Mouse (Mus musculus) adrenal gland, postnatal 10 days (tissue): Measurements from ENCODE around the gene Timm29. TPM values are rescaled to one million over a fixed set of nuclear protein-coding genes. Genes with fewer than 3 reads are reported as not detected.
"Not testable (repeated sequence)": the region's sequence is repeated elsewhere in the genome, so short reads cannot be mapped to it uniquely, and the experiment has no call there.

Source experiments
- DNase-seq: peaks from one replicate; pipeline ENCODE4 v3.0.0; 2021; ENCODE audit warnings: mixed read lengths
- total RNA-seq, 2 experiments: library from RNA; stranded (reverse); gene quantifications; 2 replicates each; pipeline ENCODE4 v1.2.3; 2021

Gene Timm29
- total RNA-seq, 2 experiments from 2014 or later: 46.3 to 48.3 TPM

- DNase-seq: no peak
Measured at GRCm38 (mm10) chr9:21578226-21578625, 14.3 kb upstream of the Timm29 start.

DNA sequence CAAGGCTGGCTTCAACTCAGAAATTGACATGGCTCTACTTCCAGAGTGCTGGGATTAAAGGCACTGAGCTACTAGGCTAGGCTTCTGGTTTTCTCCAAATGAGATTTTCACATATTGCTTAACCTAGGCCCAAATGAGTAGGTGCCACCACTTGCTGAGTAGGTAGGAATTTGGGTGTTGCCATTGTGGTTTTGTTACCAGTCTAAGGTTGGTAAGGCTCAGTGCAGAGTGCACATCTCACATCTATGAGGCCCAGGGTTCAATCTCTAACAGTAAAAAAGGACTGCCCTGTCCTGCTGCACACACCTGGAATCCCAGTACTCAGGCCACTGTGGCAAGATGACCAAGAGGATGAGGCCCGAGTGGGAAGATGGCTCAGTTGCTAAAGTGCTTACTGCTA is 7.1 kb upstream of the Timm29 start:
- DNase-seq: no peak

DNA sequence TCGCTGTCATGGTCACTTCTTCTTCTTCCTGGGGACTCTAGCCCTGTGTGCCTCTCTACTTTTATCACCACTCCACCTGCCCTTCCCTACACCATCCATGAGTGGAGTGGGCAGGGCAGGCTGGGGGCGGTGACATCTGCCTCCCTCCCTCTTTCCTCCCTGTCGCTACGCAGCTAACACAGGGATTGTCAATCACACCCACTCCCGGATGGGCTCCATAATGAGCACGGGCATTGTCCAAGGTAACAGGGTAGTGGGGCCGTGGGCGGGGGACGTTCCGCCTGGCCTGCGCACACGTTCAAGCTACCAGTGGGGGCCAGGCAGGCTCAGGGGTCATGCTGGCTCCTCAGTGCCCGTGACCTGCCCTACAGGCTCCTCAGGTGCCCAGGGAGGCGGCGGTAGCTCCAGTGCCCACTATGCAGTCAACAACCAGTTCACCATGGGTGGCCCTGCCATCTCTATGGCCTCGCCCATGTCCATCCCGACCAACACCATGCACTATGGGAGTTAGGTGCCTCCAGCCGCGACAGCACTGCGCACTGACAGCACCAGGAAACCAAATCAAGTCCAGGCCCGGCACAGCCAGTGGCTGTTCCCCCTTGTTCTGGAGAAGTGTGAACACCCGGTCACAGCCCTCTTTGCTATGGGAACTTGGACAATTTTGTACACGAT is 4.7 kb upstream of the Timm29 start:
- no peak for DNase-seq

- no peak for DNase-seq
Measured at GRCm38 (mm10) chr9:21588350-21588749, 4.2 kb upstream of the Timm29 start.

DNA sequence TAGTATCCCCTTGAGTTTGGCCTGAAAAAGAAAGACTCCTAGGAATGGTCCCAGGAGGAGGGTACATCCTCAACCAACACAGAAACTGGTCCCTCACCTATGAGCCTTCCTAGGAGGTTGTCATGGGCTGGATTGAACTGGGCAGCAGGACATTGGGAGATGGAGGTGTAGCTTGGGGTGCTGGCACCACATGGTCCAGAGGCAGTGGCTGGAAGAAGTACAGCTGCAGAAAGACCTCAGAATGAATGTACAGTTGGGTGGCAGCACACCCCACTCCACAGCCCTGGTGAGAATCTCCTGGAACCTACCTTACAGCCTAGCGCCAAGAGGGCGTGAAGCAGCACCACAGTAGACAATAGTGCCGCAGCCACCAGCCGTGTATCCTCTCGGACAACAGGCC is 3.0 kb upstream of the Timm29 start:
- DNase-seq: no peak

GRCm38 (mm10) chr9:21591127-21591830 is 1.2 kb upstream of the Timm29 start:
- DNase-seq: no peak

DNA sequence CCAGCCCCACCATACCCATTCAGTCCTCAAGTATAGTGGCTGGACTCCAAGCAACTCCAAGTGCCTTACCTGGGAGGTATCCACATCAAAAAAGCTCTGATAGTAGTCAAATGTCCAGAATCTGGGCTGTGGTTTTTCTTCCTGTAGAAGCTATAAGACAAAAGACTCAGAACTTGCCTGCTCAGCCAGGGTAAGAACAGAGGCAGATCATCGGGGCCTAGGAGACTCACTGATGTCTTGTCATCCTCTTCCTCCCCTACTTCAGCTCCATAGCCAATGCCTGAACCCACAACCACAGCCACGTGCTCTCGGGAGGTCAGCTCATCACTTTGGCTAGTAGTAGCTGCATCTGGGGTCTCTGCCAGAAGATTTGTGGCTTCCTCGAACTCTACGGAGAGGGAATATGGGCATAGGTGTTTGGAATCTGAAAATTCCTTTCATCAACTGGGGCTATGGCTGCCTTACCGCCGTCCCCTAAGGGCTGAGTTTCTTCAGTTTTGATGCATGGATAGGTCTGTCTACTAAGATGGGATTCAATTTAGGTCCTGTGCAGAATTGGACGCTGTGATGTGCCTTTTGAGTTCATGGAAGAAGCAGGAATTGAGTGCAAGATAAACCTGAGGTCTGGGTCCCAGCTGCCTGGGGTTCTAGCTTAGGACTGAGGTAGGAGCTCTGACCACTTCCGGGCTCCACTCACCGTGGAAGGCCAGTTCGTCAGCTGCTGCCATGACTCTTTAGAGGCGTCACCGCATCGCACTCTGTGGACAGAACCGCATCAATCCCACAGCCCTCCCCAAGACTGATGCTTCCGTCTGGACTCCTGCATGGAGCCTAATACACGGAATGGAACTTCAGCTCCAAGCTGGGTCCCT is 455 bp upstream of the Timm29 start:
- no peak for DNase-seq

DNA sequence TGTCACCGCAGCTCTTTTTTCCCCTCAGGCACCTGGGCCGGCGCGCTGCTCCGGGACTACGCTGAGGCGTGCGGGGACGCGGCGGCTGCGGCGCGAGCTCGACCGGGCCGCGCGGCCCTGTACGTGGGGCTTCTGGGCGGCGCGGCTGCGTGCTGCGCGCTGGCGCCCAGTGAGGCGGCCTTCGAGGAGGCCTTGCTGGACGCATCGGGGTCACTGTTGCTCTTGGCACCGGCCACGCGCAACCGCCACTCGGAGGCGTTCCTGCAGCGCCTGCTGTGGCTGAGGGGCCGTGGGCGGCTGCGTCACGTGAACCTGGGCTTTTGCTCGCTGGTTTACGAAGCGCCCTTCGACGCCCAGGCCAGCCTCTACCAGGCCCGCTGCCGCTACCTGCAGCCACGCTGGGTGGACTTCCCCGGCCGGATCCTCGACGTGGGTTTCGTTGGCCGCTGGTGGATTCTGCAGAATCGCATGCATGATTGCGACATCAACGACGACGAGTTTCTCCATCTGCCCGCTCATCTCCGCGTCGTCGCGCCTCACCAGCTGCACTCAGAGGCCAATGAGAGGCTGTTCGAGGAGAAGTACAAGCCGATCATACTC is 700 bp downstream of the Timm29 start:
- peak; percentile 74 for DNase-seq

GRCm38 (mm10) chr9:21594350-21594749 is 1.8 kb downstream of the Timm29 start:
- not testable (repeated sequence) for DNase-seq

DNA sequence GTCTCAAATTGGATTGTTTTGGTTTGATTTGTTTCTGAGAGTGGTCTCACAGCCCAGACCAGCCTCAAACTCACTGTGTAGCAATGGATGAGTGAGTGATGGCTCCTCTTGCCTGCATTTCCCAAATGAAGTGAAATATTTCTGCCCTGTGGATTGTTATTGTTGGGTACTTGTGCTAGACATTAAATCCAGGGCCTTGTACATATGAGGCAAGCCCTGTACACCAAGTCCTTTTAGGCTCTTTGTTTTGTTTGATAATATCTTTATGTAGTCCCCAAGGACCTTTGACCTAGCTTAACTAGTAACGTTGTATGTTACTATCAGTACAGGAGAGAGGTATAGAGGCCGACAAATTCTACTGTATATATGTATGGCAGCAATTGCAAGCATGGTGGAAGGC is 2.3 kb downstream of the Timm29 start:
- no peak for DNase-seq

DNA sequence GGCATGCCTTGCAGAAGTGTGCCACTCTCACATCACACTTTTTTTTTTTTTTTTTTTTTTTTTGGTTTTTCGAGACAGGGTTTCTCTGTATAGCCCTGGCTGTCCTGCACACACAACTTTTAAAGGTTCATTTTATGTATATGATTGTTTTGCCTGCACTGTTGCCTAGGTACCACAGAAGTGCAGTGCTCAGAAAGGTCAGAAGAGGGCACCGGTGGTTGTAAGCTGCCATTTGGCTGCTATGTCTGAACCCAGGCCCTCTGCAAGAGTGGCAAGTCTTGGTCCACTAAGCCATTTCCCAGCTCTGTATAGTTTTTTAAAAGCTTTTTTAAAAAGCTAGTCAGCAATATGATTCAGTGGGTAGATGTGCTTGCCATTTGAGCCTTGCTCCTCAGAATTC is 5.7 kb downstream of the Timm29 start:
- no peak for DNase-seq

- no peak for DNase-seq
Measured at GRCm38 (mm10) chr9:21600186-21600585, 7.7 kb downstream of the Timm29 start.

- no peak for DNase-seq
Measured at GRCm38 (mm10) chr9:21601073-21601472, 8.6 kb downstream of the Timm29 start.

DNA sequence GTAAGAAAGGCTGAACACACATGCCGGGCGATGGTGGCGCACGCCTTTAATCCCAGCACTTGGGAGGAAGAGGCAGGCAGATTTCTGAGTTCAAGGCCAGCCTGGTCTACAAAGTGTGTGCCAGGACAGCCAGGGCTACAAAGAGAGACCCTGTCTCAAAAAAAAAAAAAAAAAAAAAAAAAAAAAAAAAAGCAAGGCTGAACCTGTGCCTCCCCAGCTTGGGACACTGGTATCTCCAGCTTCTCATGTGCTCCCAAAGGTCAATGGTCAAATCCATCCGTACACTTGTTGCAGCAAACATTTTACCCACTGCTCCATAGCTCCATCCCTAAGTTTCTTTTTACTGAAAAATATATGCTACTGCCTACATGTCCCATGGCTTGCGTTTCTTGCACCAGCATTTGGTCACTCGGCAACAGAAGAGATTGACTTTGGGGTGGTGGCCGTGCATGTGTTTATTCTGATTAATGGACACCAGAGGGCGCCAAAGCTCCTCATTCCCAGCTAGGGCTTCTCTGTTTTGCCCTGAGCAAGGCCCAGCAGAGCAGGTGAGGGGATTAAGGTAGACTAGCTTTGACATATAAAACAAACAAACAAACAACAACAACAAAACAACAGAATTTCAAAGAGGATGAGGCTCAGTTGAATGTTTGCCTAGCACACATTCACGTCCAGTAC is 9.3 kb downstream of the Timm29 start:
- DNase-seq: peak; percentile 80

GRCm38 (mm10) chr9:21604119-21604518 is 11.6 kb downstream of the Timm29 start:
- DNase-seq: no peak

DNA sequence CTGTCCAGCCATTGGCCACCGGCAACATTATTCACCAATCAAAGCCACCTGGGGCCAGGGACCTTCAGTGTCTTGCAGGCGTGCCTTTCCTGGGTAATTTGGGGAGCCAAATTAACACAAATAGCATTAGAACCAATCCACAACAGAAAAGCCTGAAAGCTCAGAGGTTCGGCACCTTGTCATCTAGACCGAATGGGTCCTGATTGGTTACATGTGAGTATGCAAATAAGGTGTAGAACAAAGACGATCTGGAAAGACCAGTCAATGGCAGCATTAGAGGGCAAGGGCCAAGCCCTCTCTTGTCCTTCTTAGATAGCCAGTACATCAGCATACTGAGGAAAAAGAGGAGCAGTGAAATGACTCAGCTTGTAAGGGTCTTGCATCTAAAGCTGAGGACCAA is 13.3 kb downstream of the Timm29 start:
- no peak for DNase-seq

DNA sequence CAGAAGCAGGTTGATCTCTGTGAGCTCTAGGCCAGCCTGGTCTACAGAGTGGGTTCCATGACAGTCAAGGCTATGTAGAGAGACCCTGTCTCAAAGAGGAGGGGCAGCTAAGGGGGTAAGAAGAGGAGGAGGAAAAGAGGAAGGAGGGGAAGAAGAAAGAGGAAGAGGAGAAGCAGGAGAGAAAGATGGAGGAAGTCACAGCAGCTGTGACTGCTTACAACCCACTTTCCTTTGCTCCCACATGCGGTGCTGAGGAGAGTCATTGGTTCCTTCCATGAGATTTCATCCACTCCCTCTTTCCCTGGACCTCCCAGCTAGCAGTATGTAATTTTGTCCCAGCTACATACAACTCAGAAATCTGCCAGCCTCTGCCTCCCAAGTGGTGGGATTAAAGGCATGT is 14.1 kb downstream of the Timm29 start:
- DNase-seq: no peak

GRCm38 (mm10) chr9:21609861-21610260 is 17.3 kb downstream of the Timm29 start:
- DNase-seq: no peak

GRCm38 (mm10) chr9:21614864-21615616 is 22.5 kb downstream of the Timm29 start:
- no peak for DNase-seq

DNA sequence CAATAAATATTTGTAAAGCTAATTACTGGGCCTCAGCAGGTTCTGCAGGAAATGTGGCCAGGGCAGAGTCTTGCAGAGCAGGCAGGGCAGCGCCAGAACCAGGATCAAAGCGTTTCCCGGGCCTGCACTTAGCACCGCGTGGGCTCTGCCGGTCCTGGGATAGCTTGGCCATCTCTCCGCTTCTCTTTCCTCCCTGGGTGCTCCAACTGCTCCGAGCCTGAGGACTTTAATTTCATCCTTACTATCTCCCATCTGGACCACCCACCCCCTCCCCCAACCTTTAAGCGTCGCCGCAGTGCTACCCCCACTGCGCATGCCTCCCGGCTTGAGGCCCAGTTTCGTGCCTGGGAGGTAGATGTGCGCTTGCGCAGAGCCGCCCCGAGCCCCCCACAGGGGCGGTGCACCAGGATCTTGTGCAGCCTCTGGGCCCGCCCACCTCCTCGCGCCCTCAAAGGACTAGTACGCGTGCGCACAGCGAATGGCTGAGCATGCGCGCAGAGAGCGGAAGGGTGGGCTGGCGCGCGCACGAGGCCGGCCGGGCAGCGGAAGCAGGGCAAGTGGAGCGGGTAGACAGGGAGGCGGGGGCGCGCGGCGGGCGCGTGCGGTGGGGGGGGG is 23.2 kb downstream of the Timm29 start, which contains the start of gene Smarca4:
Gene Smarca4, plus strand, starts transcription at position 553 of the 615 bp plus-strand sequence.
- DNase-seq: peak; percentile 100
